Mouse (Mus musculus) neural tube, embryonic 13.5 days (tissue): ENCODE measurements around the gene Kif23. TPM values are rescaled to one million over a fixed set of nuclear protein-coding genes. Genes with fewer than 3 reads are reported as not detected.

ENCODE experiments used
- ATAC-seq: fragments of 200-750 bp; cut with Nextera tagmentation; 2 replicates; pipeline ENCODE4 v1.8.0; 2017; ENCODE audit warnings: low read depth, mild to moderate bottlenecking, moderate TSS enrichment, moderate library complexity
- H3K27ac ChIP-seq: fragments of 300-500 bp; sonication (generic); replicated peaks from 2 replicates; pipeline ENCODE4 v1.5.1; 2015; ENCODE audit warnings: moderate library complexity, mild to moderate bottlenecking, inconsistent platforms
- H3K27me3 ChIP-seq: fragments of 300-500 bp; sonication (generic); 2 replicates; pipeline ENCODE4 v1.6.1; 2015; ENCODE audit warnings: mild to moderate bottlenecking, inconsistent platforms
- H3K36me3 ChIP-seq: fragments of 300-500 bp; sonication (generic); 2 replicates; pipeline ENCODE4 v1.6.1; 2015; ENCODE audit warnings: mild to moderate bottlenecking, inconsistent platforms
- H3K4me1 ChIP-seq: fragments of 300-500 bp; sonication (generic); replicated peaks from 2 replicates; pipeline ENCODE4 v1.6.1; 2015; ENCODE audit warnings: inconsistent platforms
- H3K4me2 ChIP-seq: fragments of 300-500 bp; sonication (generic); 2 replicates; pipeline ENCODE4 v1.6.1; 2015; ENCODE audit warnings: inconsistent platforms, mild to moderate bottlenecking, moderate library complexity
- H3K4me3 ChIP-seq: fragments of 300-500 bp; sonication (generic); 2 replicates; pipeline ENCODE4 v1.5.1; 2015; ENCODE audit warnings: mild to moderate bottlenecking, inconsistent platforms
- H3K9ac ChIP-seq: fragments of 300-500 bp; sonication (generic); 2 replicates; pipeline ENCODE4 v1.6.1; 2015; ENCODE audit warnings: moderate library complexity, mild to moderate bottlenecking, inconsistent platforms
- H3K9me3 ChIP-seq: fragments of 300-500 bp; sonication (generic); 2 replicates; pipeline ENCODE4 v1.6.1; 2016; ENCODE audit warnings: inconsistent platforms
- WGBS: fragments of 180-500 bp; shearing (Covaris S2); methylation state at CpG from one replicate; pipeline ENCODE4 v1.1.7; 2015; 5-methylcytosine and 5-hydroxymethylcytosine counted together
- polyA plus RNA-seq: library from polyadenylated mRNA; unstranded; fragments of >200 nt; fragmentation: Nextera tagmentation; extraction: Ambion mirVana; gene quantifications from 2 replicates; pipeline ENCODE4 v1.2.1, GENCODE M21; 2015

Gene Kif23
- polyA plus RNA-seq, 1 experiment from 2014 or later, result 19.7 TPM

- H3K27ac ChIP-seq, result no peak overlapping the region
- no peak overlapping the region for H3K4me3 ChIP-seq
- peaks cover 41% of the 10 kb centered on the region for H3K27me3 ChIP-seq
- no peak overlapping the region for H3K9ac ChIP-seq
- no peaks in the 10 kb centered on the region for H3K36me3 ChIP-seq
- peaks cover 16% of the 10 kb centered on the region for H3K4me1 ChIP-seq
- 81% methylated on average over 8 of the region's 8 CpGs for WGBS
- H3K4me2 ChIP-seq, result no peak overlapping the region
- H3K9me3 ChIP-seq, result no peaks in the 10 kb centered on the region
- no peak for ATAC-seq
Observed at GRCm38 (mm10) chr9:61895014-61895413, 51.6 kb downstream of the Kif23 start.

- Histone ChIP-seq H3K27ac (peak overlapping the region; percentile 61), H3K9ac (no peak overlapping the region), H3K27me3 (0 out of 2 replicates have a peak, but pooled peaks cover 10% of the 10 kb centered on the region), H3K4me3 (no peak overlapping the region), H3K4me2 (no peak overlapping the region), H3K9me3 (no peaks in the 10 kb centered on the region), H3K4me1 (peaks cover 41% of the 10 kb centered on the region), H3K36me3 (no peaks in the 10 kb centered on the region)
- peak; percentile 37; the same call in 1 of the 2 replicates for ATAC-seq
- 26% methylated on average over 8 of the region's 8 CpGs for whole genome bisulfite sequencing
Observed at GRCm38 (mm10) chr9:61889855-61890254, 56.7 kb downstream of the Kif23 start.

DNA sequence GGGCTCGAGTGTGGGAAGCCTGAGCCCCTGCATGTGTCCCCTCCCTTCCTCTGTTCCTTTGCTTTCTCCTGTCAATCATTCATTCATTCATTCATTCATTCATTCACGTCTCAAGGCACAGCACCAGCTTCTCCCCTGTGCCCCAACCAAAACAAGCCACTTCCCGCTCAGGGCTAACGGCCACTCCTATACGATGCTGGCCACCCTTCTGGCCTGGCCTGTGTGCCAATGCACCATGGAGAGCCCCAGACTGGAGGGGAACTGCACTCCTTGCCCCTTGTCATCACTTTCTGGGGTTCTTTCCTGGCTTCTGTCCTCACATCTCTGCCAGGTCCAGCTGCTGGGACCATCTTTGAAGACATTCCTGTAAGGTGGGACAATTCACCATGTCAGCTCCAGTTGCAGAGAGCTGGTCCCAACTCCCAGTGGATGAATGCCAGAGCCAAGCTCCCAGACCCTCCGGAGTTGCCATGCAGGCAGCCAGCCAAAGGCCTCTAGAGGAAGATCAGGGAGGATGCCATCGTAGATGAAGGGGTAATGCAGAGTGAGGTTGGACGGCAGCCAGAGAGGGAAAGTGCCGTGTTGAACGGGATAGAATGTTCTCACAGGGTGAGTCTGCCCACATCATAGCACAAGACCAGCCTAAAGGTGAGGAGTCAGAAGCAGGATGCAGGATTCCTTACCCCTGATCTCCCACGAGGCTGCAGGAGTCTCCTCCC, 58.8 kb downstream of the Kif23 start:
- 0 out of 2 replicates have a peak, but pooled peaks cover 8% of the 10 kb centered on the region for H3K27me3 ChIP-seq
- WGBS, result 51% methylated on average over 11 of the region's 11 CpGs
- no peaks in the 10 kb centered on the region for H3K9me3 ChIP-seq
- peak; percentile 76 for ATAC-seq
- H3K4me1 ChIP-seq, result peaks cover 41% of the 10 kb centered on the region
- H3K9ac ChIP-seq, result no peak overlapping the region
- H3K4me3 ChIP-seq, result no peak overlapping the region
- no peak overlapping the region for H3K4me2 ChIP-seq
- no peaks in the 10 kb centered on the region for H3K36me3 ChIP-seq
- H3K27ac ChIP-seq, result peak overlapping the region; percentile 65; the same call in 1 of the 2 replicates

GRCm38 (mm10) chr9:61885964-61886363, 60.6 kb downstream of the Kif23 start:
- no peak overlapping the region for H3K27ac ChIP-seq
- H3K4me2 ChIP-seq, result no peak overlapping the region
- H3K9ac ChIP-seq, result no peak overlapping the region
- peaks cover 49% of the 10 kb centered on the region for H3K4me1 ChIP-seq
- H3K36me3 ChIP-seq, result no peaks in the 10 kb centered on the region
- 85% methylated on average over 7 of the region's 7 CpGs for WGBS
- no peak for ATAC-seq
- H3K9me3 ChIP-seq, result no peaks in the 10 kb centered on the region
- H3K27me3 ChIP-seq, result no peaks in the 10 kb centered on the region
- H3K4me3 ChIP-seq, result no peak overlapping the region

DNA sequence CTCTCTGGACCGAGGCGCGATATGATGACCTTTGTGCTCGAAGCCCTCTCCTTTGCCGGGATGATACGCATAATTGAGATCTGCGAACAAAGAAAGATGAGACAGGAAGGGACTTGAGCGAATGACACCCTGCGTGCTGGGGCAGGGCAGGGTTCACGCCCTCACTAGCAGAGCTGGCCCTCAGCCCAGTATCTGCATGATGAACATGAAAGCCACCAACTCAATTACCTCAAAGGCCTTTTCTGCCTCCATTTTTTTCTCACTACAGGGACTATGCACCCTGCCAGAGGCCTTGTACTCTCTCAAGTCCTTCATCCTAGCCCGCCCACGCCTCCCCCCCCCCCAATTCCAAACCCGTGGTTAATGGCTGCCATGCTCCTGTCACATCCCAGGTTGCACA, 61.6 kb downstream of the Kif23 start:
- Histone ChIP-seq H3K36me3 (no peaks in the 10 kb centered on the region), H3K9me3 (no peaks in the 10 kb centered on the region), H3K4me2 (no peak overlapping the region), H3K9ac (no peak overlapping the region), H3K27ac (no peak overlapping the region), H3K4me1 (peaks cover 44% of the 10 kb centered on the region), H3K27me3 (no peaks in the 10 kb centered on the region), H3K4me3 (no peak overlapping the region)
- no peak for ATAC-seq
- 53% methylated on average over 13 of the region's 13 CpGs for WGBS

GRCm38 (mm10) chr9:61884375-61884774, 62.2 kb downstream of the Kif23 start:
- WGBS, result 87% methylated on average over 7 of the region's 7 CpGs
- no peak overlapping the region for H3K4me3 ChIP-seq
- no peak overlapping the region for H3K4me2 ChIP-seq
- H3K9ac ChIP-seq, result no peak overlapping the region
- no peaks in the 10 kb centered on the region for H3K36me3 ChIP-seq
- no peak overlapping the region for H3K27ac ChIP-seq
- peaks cover 40% of the 10 kb centered on the region for H3K4me1 ChIP-seq
- ATAC-seq, result no peak
- no peaks in the 10 kb centered on the region for H3K27me3 ChIP-seq
- no peaks in the 10 kb centered on the region for H3K9me3 ChIP-seq

GRCm38 (mm10) chr9:61882179-61882578, 64.4 kb downstream of the Kif23 start:
- Histone ChIP-seq H3K36me3 (no peaks in the 10 kb centered on the region), H3K27ac (no peak overlapping the region), H3K9ac (no peak overlapping the region), H3K4me3 (no peak overlapping the region), H3K9me3 (no peaks in the 10 kb centered on the region), H3K4me1 (peaks cover 37% of the 10 kb centered on the region), H3K4me2 (no peak overlapping the region), H3K27me3 (no peaks in the 10 kb centered on the region)
- 74% methylated on average over 3 of the region's 3 CpGs for WGBS
- no peak for ATAC-seq

- H3K27me3 ChIP-seq, result 0 out of 2 replicates have a peak, but pooled peaks cover 7% of the 10 kb centered on the region
- no peak overlapping the region for H3K27ac ChIP-seq
- peaks cover 50% of the 10 kb centered on the region for H3K4me1 ChIP-seq
- H3K9me3 ChIP-seq, result no peaks in the 10 kb centered on the region
- H3K4me2 ChIP-seq, result no peak overlapping the region
- WGBS, result 22% methylated on average over 2 of the region's 2 CpGs
- no peak overlapping the region for H3K9ac ChIP-seq
- no peak for ATAC-seq
- no peaks in the 10 kb centered on the region for H3K36me3 ChIP-seq
- no peak overlapping the region for H3K4me3 ChIP-seq
Observed at GRCm38 (mm10) chr9:61878889-61879288, 67.7 kb downstream of the Kif23 start.

- H3K27me3 ChIP-seq, result 0 out of 2 replicates have a peak, but pooled peaks cover 7% of the 10 kb centered on the region
- H3K36me3 ChIP-seq, result no peaks in the 10 kb centered on the region
- H3K27ac ChIP-seq, result peak overlapping the region; percentile 29
- 11% methylated on average over 22 of the region's 22 CpGs for WGBS
- ATAC-seq, result peak; percentile 74
- no peak overlapping the region for H3K9ac ChIP-seq
- peaks cover 62% of the 10 kb centered on the region for H3K4me1 ChIP-seq
- H3K4me2 ChIP-seq, result peak overlapping the region; percentile 13; the same call in 1 of the 2 replicates
- H3K4me3 ChIP-seq, result no peak overlapping the region
- H3K9me3 ChIP-seq, result no peaks in the 10 kb centered on the region
Observed at GRCm38 (mm10) chr9:61877373-61878112, 69.0 kb downstream of the Kif23 start.

DNA sequence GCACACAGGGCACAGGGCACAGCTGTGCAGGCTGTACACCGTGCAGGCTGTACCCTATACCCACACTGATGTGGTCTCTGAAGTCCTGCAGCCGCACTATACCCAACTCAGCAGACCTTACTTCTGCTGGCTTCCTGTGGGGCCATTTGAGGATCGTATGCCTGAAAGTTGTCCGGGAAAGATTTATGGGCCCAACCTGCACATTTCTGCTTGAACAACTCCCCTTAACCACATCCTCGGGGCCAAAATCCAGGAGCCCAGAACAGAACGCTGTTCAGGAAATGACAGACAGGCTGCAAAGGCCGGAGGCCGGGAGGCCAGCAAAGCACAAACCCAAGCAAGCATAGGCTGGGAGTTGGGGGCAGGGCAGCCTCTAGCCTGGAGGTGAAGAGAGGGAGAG, 73.2 kb downstream of the Kif23 start:
- H3K9me3 ChIP-seq, result no peaks in the 10 kb centered on the region
- 13% methylated on average over 8 of the region's 8 CpGs for WGBS
- no peak overlapping the region for H3K4me2 ChIP-seq
- H3K4me3 ChIP-seq, result no peak overlapping the region
- no peak overlapping the region for H3K9ac ChIP-seq
- peaks cover 63% of the 10 kb centered on the region for H3K4me1 ChIP-seq
- H3K27ac ChIP-seq, result peak overlapping the region; percentile 64
- H3K27me3 ChIP-seq, result 0 out of 2 replicates have a peak, but pooled peaks cover 7% of the 10 kb centered on the region
- H3K36me3 ChIP-seq, result no peaks in the 10 kb centered on the region
- ATAC-seq, result no peak

DNA sequence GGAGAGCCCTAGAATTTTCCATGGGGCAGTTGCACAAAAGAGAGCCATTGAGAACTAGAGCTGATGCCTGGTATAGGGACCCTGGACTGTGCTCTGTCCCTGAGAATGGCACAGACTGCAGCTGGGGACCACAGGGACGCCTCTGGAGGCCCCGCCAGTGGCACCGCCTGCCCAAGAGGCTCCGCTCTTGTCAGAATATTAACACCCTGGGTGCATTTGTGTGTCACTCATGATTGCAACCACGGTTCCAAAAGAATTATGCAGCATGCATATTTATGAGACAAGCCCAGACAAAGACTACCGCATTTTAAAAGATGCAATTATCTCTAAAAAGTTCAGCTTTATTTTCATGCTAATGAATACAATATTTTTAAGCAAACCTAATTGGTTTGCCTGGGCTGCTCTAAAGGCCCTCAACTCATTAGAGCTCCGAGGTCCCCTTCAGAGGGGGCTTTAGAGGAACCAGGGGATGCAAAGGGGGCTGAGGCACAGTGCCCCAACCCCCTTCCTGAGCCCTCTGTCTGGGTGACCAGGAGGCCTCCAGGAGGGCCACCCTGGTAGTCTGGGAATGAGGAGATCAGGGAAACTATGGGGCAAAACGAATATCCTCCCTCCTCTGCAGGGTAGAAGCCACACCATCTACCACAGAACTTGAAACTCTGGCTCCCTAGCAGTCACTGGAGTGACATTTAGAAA, 74.2 kb downstream of the Kif23 start:
- no peak overlapping the region for H3K9ac ChIP-seq
- peak; percentile 85 for ATAC-seq
- peak overlapping the region; percentile 64 for H3K27ac ChIP-seq
- WGBS, result 15% methylated on average over 8 of the region's 8 CpGs
- no peak overlapping the region for H3K4me3 ChIP-seq
- H3K27me3 ChIP-seq, result 0 out of 2 replicates have a peak, but pooled peaks cover 7% of the 10 kb centered on the region
- H3K4me1 ChIP-seq, result peaks cover 56% of the 10 kb centered on the region
- H3K36me3 ChIP-seq, result no peaks in the 10 kb centered on the region
- H3K9me3 ChIP-seq, result no peaks in the 10 kb centered on the region
- no peak overlapping the region for H3K4me2 ChIP-seq

GRCm38 (mm10) chr9:61871839-61872238, 74.7 kb downstream of the Kif23 start:
- Histone ChIP-seq H3K4me3 (no peak overlapping the region), H3K36me3 (no peaks in the 10 kb centered on the region), H3K9me3 (no peaks in the 10 kb centered on the region), H3K27me3 (0 out of 2 replicates have a peak, but pooled peaks cover 7% of the 10 kb centered on the region), H3K4me2 (no peak overlapping the region), H3K4me1 (peaks cover 53% of the 10 kb centered on the region), H3K27ac (peak overlapping the region; percentile 38), H3K9ac (no peak overlapping the region)
- no peak for ATAC-seq
- 18% methylated on average over 6 of the region's 6 CpGs for WGBS
